Mouse (Mus musculus) hindbrain, postnatal 0 days (tissue): Measurements from ENCODE around the gene Csmd2. TPM values are rescaled to one million over a fixed set of nuclear protein-coding genes. Genes with fewer than 3 reads are reported as not detected.

ENCODE experiments used
- ATAC-seq: fragments of 200-750 bp; cut with Nextera tagmentation; 2 replicates; pipeline ENCODE4 v1.8.0; 2017; ENCODE audit warnings: mild to moderate bottlenecking, moderate TSS enrichment, moderate library complexity
- DNase-seq: peaks from one replicate; pipeline ENCODE4 v3.0.0-alpha.2; 2015; ENCODE audit warnings: low spot score
- H3K27ac ChIP-seq: fragments of 300-500 bp; sonication (generic); 2 replicates; pipeline ENCODE4 v1.5.1; 2014; ENCODE audit warnings: mild to moderate bottlenecking
- H3K27me3 ChIP-seq: fragments of 300-500 bp; sonication (generic); 2 replicates; pipeline ENCODE4 v1.6.1; 2014; ENCODE audit warnings: low read length, mixed read lengths; ENCODE audit not compliant: insufficient read depth
- H3K36me3 ChIP-seq: fragments of 300-500 bp; sonication (generic); 2 replicates; pipeline ENCODE4 v1.6.1; 2014; ENCODE audit warnings: low read length, mixed read lengths; ENCODE audit not compliant: insufficient read depth
- H3K4me1 ChIP-seq: fragments of 300-500 bp; sonication (generic); 2 replicates; pipeline ENCODE4 v1.6.1; 2014; ENCODE audit warnings: antibody characterized with exemption, low read length, mixed read lengths; ENCODE audit not compliant: insufficient read depth
- H3K4me2 ChIP-seq: fragments of 300-500 bp; sonication (generic); 2 replicates; pipeline ENCODE4 v1.6.1; 2014; ENCODE audit warnings: low read depth, mild to moderate bottlenecking, low read length, moderate library complexity, mixed read lengths
- H3K4me3 ChIP-seq: fragments of 300-500 bp; sonication (generic); 2 replicates; pipeline ENCODE4 v1.5.1; 2014; ENCODE audit warnings: low read length
- H3K9ac ChIP-seq: fragments of 300-500 bp; sonication (generic); replicated peaks from 2 replicates; pipeline ENCODE4 v1.6.1; 2014; ENCODE audit warnings: mild to moderate bottlenecking, low read length, moderate library complexity, mixed read lengths
- H3K9me3 ChIP-seq: fragments of 300-500 bp; sonication (generic); 2 replicates; pipeline ENCODE4 v1.6.1; 2016; ENCODE audit warnings: low read length, mixed read lengths
- CTCF ChIP-seq: IDR thresholded peaks from 2 replicates; pipeline ENCODE4 v1.5.1; 2016; ENCODE audit warnings: antibody characterized with exemption, control low read depth, low read depth
- WGBS: fragments of 180-500 bp; shearing (Covaris S2); extraction: QIAGEN DNeasy Blood & Tissue Kit; methylation state at CpG from one replicate; pipeline ENCODE4 v1.1.7; 2014; 5-methylcytosine and 5-hydroxymethylcytosine counted together
- polyA plus RNA-seq: library from polyadenylated mRNA; unstranded; fragments of >200 nt; fragmentation: Nextera tagmentation; extraction: Ambion mirVana; gene quantifications from 2 replicates; pipeline ENCODE4 v1.2.1, GENCODE M21; 2015
- total RNA-seq: library from RNA; depleted of rRNA; stranded (reverse); fragments of >200 nt; gene quantifications from 2 replicates; pipeline ENCODE4 v1.2.3, GENCODE M21; 2014

Csmd2 gene
- total and polyA plus RNA-seq, 2 experiments from 2014 or later = 8.2 to 41.3 TPM

GRCm38 (mm10) chr4:127989347-127989995 is 1.8 kb downstream of the Csmd2 start:
- peak; percentile 30; the same call in 1 of the 2 replicates for ATAC-seq
- peak; percentile 76 for TF ChIP-seq CTCF
- no peaks in the 10 kb centered on the region for H3K27me3 ChIP-seq
- no peaks in the 10 kb centered on the region for H3K36me3 ChIP-seq
- 5% methylated on average over 18 of the region's 18 CpGs for WGBS
- no peaks in the 10 kb centered on the region for H3K9me3 ChIP-seq
- H3K9ac ChIP-seq = peak overlapping the region; percentile 89
- H3K4me2 ChIP-seq = peak overlapping the region; percentile 82
- DNase-seq = peak; percentile 87
- H3K4me3 ChIP-seq = peak overlapping the region; percentile 76
- H3K27ac ChIP-seq = peak overlapping the region; percentile 93
- peaks cover 17% of the 10 kb centered on the region for H3K4me1 ChIP-seq

DNA sequence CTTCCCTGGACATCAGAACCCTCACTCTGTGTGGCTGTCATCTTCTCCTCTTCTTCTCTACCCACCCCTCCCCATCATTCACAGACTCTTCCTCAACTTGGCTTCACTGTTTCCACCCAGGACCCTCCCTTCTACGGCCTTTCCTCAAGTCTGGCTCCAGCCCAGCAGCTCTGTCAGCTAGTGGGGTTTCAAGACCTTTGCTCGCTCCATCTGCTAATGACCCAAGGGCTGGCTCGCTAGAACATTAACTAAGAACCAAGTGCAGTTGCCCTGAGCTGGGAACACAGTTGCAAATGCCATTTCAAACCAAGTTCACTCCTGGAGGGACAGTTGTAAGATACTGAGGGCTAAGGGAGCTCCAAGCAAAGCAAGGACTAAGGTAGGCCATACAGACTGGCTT is 11.6 kb downstream of the Csmd2 start:
- ATAC-seq (no peak), DNase-seq (no peak)
- no peak for TF ChIP-seq CTCF
- no peak overlapping the region for H3K27ac ChIP-seq
- H3K4me2 ChIP-seq = no peak overlapping the region
- 44% methylated on average over 3 of the region's 3 CpGs for WGBS
- no peak overlapping the region for H3K4me3 ChIP-seq
- no peaks in the 10 kb centered on the region for H3K27me3 ChIP-seq
- no peak overlapping the region for H3K9ac ChIP-seq
- H3K9me3 ChIP-seq = no peaks in the 10 kb centered on the region
- H3K4me1 ChIP-seq = peaks cover 6% of the 10 kb centered on the region; the same call in 1 of the 2 replicates
- H3K36me3 ChIP-seq = no peaks in the 10 kb centered on the region

DNA sequence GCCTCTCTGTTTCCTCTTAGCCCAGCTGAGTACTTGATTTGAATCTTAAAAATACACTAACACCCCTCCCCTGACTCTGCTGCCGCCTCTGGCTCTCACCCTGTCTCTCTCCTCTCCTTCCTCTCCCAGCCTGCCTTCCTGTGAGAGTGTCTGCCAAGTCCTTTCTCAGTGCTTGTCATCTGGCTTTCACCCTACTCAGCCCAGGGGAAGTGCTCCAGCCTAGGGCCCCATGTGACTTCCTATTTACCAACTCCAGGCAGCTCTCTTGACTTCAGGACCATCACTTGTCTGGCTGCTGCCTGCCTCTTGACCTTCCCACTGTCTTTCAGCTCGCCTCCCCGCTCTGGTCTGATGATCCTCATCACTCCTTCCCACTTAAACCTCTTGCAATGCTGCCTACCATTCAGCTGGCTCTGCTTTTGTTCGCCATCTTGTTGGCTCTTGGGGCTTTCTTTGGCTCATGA is 15.0 kb downstream of the Csmd2 start:
- Histone ChIP-seq H3K27me3 (no peaks in the 10 kb centered on the region), H3K27ac (peak overlapping the region; percentile 51; the same call in 1 of the 2 replicates), H3K9ac (no peak overlapping the region), H3K4me2 (no peak overlapping the region), H3K4me1 (peaks cover 13% of the 10 kb centered on the region; the same call in 1 of the 2 replicates), H3K36me3 (no peaks in the 10 kb centered on the region; the same call in 1 of the 2 replicates), H3K4me3 (no peak overlapping the region), H3K9me3 (no peaks in the 10 kb centered on the region)
- ATAC-seq (peak; percentile 85), DNase-seq (peak; percentile 53)
- 47% methylated on average over 4 of the region's 4 CpGs for WGBS
- TF ChIP-seq CTCF = no peak

- no peak overlapping the region for H3K27ac ChIP-seq
- DNase-seq (no peak), ATAC-seq (no peak)
- H3K4me2 ChIP-seq = no peak overlapping the region
- H3K4me3 ChIP-seq = no peak overlapping the region
- TF ChIP-seq CTCF = no peak
- H3K9ac ChIP-seq = no peak overlapping the region
- H3K36me3 ChIP-seq = no peaks in the 10 kb centered on the region; the same call in 1 of the 2 replicates
- H3K27me3 ChIP-seq = no peaks in the 10 kb centered on the region
- no peaks in the 10 kb centered on the region for H3K9me3 ChIP-seq
- peaks cover 13% of the 10 kb centered on the region; the same call in 1 of the 2 replicates for H3K4me1 ChIP-seq
- WGBS = 58% methylated on average over 3 of the region's 3 CpGs
Observed at GRCm38 (mm10) chr4:128004797-128005452, 17.3 kb downstream of the Csmd2 start.

DNA sequence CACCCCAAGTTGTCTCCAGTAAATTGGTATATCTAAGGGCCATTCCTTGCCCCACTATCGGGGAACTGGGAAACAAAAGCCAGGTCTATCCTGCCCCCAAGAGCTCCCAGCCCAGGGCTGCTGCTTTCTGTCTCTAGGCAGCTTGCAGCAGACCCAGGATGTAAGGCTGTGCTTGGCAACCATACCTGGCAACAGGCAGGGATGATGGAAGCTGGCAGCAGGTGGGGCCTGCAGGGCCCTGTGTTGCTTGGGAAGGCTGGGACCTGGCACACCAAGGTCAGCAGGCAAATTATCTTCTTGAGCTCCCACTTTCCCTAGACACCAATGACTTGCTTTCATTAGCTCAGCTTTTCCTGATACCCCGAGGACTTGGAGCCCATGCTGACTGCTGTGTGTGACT is 31.8 kb downstream of the Csmd2 start:
- Histone ChIP-seq H3K27me3 (no peaks in the 10 kb centered on the region), H3K9me3 (no peaks in the 10 kb centered on the region), H3K36me3 (no peaks in the 10 kb centered on the region), H3K4me1 (no peaks in the 10 kb centered on the region), H3K27ac (no peak overlapping the region), H3K4me2 (no peak overlapping the region), H3K4me3 (no peak overlapping the region), H3K9ac (no peak overlapping the region)
- DNase-seq (no peak), ATAC-seq (no peak)
- 69% methylated on average over 2 of the region's 2 CpGs for WGBS
- no peak for TF ChIP-seq CTCF

DNA sequence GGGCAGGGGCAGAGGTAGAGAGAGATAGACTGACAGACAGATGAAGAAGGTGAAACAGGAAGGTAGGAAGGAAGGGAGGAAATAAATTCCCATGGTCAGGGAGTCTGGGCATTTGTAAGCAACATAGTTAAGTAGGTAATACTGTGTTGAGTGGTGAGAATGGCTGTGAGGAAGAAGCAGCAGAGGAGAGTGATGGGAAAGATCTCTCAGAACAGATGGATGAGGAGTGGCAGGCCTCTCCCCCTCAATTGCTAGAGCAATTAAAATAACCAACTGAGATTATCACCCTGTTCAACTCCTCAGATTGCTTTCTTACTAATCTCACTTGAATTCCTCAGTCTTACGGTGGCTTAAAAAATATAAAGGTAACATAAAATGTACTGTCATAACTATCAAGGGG is 40.6 kb downstream of the Csmd2 start:
- 72% methylated on average over 1 of the region's 1 CpGs for WGBS
- no peaks in the 10 kb centered on the region for H3K36me3 ChIP-seq

More for the DNA sequence above, 40.6 kb downstream of the Csmd2 start:
- no peak overlapping the region for H3K27ac ChIP-seq
- no peaks in the 10 kb centered on the region for H3K9me3 ChIP-seq
- H3K9ac ChIP-seq = no peak overlapping the region
- no peak overlapping the region for H3K4me3 ChIP-seq
- TF ChIP-seq CTCF = no peak
- no peaks in the 10 kb centered on the region for H3K4me1 ChIP-seq
- ATAC-seq (no peak), DNase-seq (no peak)
- H3K27me3 ChIP-seq = no peaks in the 10 kb centered on the region
- H3K4me2 ChIP-seq = no peak overlapping the region
